Mouse (Mus musculus) bone marrow macrophage, adult 2 months (primary cell): Measurements from ENCODE around the gene Rpl7a.

Experiments
- CTCF ChIP-seq: IDR thresholded peaks from 2 replicates; pipeline ENCODE4 v1.5.1; 2012; ENCODE audit warnings: low read depth, mild to moderate bottlenecking, low read length, moderate library complexity
- POLR2A ChIP-seq: IDR thresholded peaks from 2 replicates; pipeline ENCODE4 v1.6.1; 2012; ENCODE audit warnings: mild to moderate bottlenecking, low read depth, low read length, borderline replicate concordance

DNA sequence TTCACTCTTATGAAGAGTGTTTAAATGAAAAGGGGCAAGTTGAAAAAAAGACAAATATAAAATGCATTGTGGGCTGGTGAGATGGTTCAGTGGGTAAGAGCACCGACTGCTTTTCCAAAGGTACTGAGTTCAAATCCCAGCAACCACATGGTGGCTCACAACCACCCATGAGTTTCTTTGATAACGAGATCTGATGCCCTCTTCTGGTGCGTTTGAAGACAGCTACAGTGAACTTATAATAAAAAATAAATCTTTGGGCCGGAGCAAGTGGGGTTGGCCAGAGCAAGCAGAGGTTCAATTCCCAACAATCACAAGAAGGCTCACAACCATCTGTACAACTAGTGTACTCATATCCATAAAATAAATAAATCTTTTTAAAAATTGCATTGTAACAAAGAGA is 14.7 kb upstream of the Rpl7a start:
- TF ChIP-seq CTCF (no peak), POLR2A (no peak)
